Mouse (Mus musculus) heart, adult 9 months (tissue): ENCODE data around the gene Btbd8.

Experiments used
- DNase-seq, 2 experiments: peaks; one replicate each; pipeline ENCODE4 v3.0.0; 2022; ENCODE audit warnings: low spot score in 2 of 2

Btbd8 gene

DNA sequence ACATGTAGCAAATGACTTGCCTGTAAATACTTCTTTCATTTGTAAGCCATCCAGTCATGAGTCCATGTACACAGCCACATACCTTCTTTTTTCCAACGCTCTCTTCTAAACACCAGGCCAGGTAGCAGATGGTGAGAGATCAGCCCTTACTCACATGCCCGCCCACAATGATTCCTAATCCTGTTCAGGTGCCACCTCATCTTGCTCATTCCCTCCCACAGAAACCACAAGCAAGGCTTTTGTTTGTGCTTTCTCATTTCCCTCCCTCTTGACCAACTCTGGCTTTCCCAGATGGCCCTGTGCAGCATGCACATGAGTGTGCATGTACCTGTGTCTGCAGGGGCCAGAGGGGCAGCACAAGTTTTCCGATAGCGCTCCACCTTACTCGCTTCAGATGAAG, 12.5 kb downstream of the Btbd8 start:
- no peak for DNase-seq

DNA sequence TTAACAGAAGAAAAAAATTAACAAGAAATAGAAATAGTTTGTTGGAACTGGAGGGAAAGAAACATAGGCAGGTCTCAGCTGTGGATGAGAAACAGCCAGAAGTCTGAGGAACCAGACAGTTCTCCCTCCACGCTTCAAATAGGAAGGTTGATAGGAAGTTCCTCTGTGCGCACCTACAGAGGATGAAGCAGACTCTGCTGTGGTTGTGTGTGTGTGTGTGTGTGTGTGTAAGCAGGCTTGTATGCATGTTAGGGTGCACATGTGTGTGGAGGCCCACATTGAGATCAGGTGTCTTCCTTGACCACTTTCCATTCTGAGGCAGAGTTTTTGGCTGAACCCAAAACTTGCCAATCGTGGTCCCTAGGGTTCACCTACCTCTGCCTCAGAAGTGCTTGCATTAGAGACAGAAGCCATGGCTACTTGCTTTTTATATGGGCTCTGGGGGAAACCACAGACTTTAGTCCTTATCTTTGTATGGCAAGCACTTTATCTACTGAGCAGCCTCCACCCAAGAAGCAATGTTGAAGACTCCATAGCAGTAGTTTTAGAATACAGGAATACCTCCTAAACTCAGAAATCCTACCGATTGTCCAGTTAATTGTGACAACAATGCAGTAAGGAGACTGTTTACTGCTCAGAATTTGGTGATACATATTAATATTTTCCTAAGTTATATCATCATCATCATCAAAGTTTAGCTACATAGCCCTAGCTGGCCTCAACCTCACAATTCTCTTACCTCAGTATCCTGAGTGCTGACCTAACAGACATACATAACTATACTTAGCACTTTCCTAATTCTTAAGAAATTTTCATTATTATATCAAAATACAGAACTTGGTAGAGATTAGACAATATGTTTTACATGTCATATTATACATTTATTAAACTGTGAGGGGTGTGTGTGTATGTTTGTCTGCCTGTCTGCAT, 24.6 kb downstream of the Btbd8 start:
- no peak for DNase-seq

DNA sequence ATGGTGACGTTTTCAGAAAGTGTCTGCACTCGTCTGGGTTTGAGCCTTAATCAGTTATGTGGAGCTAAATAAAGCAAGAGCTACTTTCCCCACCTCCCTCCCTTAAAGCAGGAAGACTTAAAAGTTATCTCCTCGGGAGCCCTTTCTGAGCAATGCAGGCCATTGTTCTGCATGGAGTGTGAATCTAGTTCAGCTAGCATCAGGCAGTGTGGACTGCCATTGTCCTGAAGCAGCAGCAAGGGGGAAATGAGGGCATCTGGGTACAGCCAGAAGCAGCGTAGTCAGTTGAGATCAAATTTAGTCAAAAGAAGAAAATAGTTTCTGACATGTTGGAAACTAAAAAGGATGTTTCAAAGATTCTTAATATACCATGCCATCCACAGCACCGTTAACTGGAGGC, 28.7 kb downstream of the Btbd8 start:
- DNase-seq = no peak

GRCm38 (mm10) chr5:107467098-107467497, 29.3 kb downstream of the Btbd8 start:
- no peak for DNase-seq

- DNase-seq = no peak
These were observed 33.0 kb downstream of the Btbd8 start for GRCm38 (mm10) chr5:107470600-107471329.

- DNase-seq = no peak
These were observed 42.4 kb downstream of the Btbd8 start for GRCm38 (mm10) chr5:107480194-107480593.

DNA sequence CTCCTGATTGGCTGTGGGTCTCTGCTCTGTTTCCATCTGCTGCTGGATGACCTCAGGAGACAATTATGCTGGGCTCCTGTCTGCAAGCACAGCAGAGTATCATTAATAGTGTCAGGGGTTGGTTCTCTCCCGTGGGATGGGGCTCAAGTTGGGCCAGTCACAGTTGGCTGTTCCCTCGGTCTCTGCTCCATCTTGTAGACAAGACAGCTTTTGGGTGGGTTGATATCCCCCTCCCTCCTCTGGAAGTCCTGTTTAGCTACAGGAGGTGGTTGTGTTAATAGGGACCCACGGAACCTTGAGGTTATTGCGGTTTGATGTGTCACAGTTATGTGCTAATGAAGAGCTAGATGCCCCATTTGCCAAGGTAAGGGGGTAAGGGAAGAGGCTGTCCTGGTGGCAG, 51.2 kb downstream of the Btbd8 start:
- DNase-seq = no peak

- DNase-seq = no peak
These were observed 53.2 kb downstream of the Btbd8 start for GRCm38 (mm10) chr5:107491036-107491435.

- DNase-seq = no peak
These were observed 54.7 kb downstream of the Btbd8 start for GRCm38 (mm10) chr5:107492471-107492870.

DNA sequence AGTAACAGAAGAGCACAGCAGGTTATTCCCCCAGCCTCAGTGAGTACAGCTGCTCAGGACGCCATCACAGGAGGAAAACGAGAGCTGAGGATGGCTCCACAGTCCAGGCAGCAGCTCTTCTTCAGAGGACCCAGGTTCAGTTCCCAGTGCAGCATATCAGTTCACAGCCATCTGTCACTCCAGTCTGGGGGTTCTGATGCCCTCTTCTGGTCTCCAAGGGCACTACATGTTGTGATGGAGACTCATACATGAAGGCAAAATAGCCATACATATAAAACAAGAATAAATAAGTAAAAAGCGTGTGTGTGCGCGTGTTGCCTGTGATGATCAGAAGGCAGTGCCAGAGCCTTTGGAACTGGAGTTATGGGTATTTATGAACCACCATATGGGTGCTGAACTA, 57.0 kb downstream of the Btbd8 start:
- DNase-seq = no peak

DNA sequence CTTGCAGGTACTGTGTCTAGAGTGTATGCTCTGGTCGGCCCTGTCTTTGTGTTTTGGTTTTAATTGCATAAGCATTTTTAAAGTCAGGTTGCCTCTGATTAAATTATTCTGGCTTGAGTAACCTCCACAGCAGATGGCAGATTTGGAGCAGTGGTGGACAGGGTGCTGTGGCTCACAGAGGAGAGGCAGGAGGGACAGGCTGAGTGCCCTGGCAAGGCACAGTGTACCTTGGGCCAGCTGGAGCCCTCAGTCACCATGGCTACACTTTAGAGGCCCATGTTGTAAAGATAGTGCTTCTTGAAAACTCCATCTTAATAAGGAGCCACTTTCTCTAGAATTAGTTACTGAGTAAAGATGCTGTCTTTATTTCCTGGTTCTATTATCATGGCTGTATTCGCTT, 58.2 kb downstream of the Btbd8 start:
- DNase-seq = no peak

GRCm38 (mm10) chr5:107497519-107498501, 60.0 kb downstream of the Btbd8 start:
- no peak for DNase-seq

DNA sequence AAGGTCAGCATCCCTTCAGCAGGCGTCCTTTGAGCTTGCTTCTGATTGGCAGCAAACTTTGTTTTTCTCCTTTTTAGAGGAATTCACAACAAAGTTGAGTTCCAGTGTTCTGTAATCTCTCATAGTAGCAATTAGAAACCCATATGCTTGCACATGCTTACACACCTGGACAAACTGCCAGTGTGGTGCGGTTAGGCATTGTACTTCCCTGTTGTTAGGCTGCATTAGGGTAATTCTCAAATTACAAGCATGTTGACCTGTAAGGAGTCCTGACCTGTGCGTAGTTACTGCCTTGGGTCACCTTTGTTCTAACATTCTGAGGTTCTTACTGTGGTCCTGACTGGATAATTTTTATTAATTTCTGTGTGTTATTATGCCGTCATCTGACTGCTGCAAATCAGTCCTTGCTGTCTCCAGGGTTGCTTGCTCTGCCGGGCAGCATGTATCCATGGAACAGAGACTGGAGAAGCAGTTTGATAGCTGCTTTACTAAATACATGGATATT, 61.1 kb downstream of the Btbd8 start:
- no peak for DNase-seq

- DNase-seq = no peak
These were observed 62.2 kb downstream of the Btbd8 start for GRCm38 (mm10) chr5:107499891-107500535.

GRCm38 (mm10) chr5:107500741-107501140, 62.9 kb downstream of the Btbd8 start:
- no peak for DNase-seq

GRCm38 (mm10) chr5:107507321-107507720, 69.5 kb downstream of the Btbd8 start, which contains the start of gene Gm42669:
Gene Gm42669 (plus strand): TSS chr5:107507621.
- no peak for DNase-seq

- no peak for DNase-seq
These were observed 72.7 kb downstream of the Btbd8 start for GRCm38 (mm10) chr5:107510503-107510902.

DNA sequence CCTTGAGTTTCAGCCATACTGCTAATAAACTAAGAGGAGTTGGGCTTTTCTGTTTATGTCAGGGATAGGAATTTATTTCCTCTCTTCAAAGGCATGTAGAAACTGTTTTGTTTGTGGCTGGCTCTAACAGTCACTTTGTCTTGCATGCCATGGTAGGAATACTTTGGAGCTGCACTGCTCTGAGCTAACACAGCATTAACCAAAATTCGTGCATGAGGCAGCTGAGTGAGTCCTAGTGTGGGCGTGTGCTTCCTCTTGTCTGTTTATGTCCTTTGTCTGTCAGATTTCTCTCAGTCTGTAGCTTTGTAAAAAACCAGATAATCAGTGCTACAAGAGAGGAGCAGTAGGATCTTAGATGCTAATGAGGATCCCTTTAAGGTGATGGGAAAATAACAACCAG, 73.5 kb downstream of the Btbd8 start:
- no peak for DNase-seq

DNA sequence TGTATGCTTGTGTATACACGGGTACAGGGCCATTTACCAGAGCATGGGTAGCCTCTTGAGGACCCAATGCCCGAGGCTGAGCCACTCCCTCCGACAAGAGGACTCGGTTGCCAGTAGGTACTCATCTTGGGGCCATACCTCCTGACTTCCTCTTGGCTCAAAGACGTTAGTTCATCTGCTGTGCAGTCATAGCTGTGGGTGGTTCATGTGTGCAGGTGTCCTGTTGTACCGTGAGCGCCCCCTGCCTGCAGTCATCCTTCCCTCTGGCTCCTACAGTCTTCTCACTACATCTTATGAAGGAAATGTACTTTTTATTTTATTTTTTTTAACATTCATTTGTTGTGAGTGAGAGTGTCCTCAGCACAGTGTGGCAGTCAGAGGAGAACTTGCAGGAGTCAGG, 75.8 kb downstream of the Btbd8 start:
- DNase-seq = no peak

GRCm38 (mm10) chr5:107515453-107515852, 77.7 kb downstream of the Btbd8 start:
- no peak for DNase-seq

- no peak for DNase-seq
These were observed 78.3 kb downstream of the Btbd8 start for GRCm38 (mm10) chr5:107516087-107516486.
